Mouse (Mus musculus): Measurements from ENCODE around the gene Rhov. TPM values are rescaled to one million over a fixed set of nuclear protein-coding genes. Genes with fewer than 3 reads are reported as not detected.

Rhov gene
- polyA plus RNA-seq, 1 experiment from 2014 or later = 2.2 TPM

GRCm38 (mm10) chr2:119304798-119305208 lies 33.7 kb upstream of the Rhov start:
- Histone ChIP-seq H3K9ac (replicated peaks; ENCODE audit: low read length) (no peak overlapping the region), H3K36me3 (replicated peaks; ENCODE audit: control insufficient read depth, insufficient read depth, low read depth, low read length) (no peaks in the 10 kb centered on the region), H3K27ac (replicated peaks; ENCODE audit: low read depth, low read length) (no peak overlapping the region), H3K4me2 (ENCODE audit: low read depth, low read length) (no peak overlapping the region), H3K27me3 (ENCODE audit: control insufficient read depth, insufficient read depth, low read length) (no peaks in the 10 kb centered on the region), H3K4me1 (ENCODE audit: control insufficient read depth, insufficient read depth, low read length) (no peaks in the 10 kb centered on the region), H3K4me3 (ENCODE audit: low read depth, low read length) (no peak overlapping the region), H3K9me3 (replicated peaks; ENCODE audit: control insufficient read depth, low read length) (no peaks in the 10 kb centered on the region)
- WGBS = 16% methylated on average over 3 of the region's 3 CpGs
- ATAC-seq (replicated peaks; ENCODE audit: insufficient number of reproducible peaks, low FRiP score, low TSS enrichment, low read depth) (peak; percentile 63), DNase-seq (ENCODE audit: low spot score) (peak; percentile 51)

DNA sequence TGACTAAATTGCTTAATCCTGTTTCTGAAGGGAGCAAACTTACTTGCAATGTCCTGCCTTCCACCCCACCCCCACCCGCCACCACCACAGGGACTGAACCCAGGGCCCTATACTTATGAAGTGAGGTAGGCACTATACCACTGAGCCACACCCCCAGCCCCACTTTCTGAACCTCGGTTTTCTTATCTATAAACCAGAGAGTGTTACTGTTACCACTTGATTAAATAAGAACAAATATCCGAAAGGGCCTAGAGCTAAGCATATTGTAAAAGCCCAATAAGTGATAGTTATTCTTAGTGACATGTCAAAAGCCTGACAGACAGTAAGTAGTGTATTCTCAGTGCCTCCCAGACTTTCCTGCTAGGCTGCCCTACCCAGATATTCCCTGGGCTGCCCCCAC lies 33.3 kb upstream of the Rhov start:
- no peaks in the 10 kb centered on the region for H3K9me3 ChIP-seq (replicated peaks; ENCODE audit: control insufficient read depth, low read length)
- no peak overlapping the region for H3K4me2 ChIP-seq (ENCODE audit: low read depth, low read length)
- WGBS = 56% methylated on average over 3 of the region's 3 CpGs
- no peak overlapping the region for H3K9ac ChIP-seq (replicated peaks; ENCODE audit: low read length)
- no peaks in the 10 kb centered on the region for H3K27me3 ChIP-seq (ENCODE audit: control insufficient read depth, insufficient read depth, low read length)
- ATAC-seq (replicated peaks; ENCODE audit: insufficient number of reproducible peaks, low FRiP score, low TSS enrichment, low read depth) (no peak), DNase-seq (ENCODE audit: low spot score) (no peak)
- H3K4me1 ChIP-seq (ENCODE audit: control insufficient read depth, insufficient read depth, low read length) = no peaks in the 10 kb centered on the region
- no peaks in the 10 kb centered on the region for H3K36me3 ChIP-seq (replicated peaks; ENCODE audit: control insufficient read depth, insufficient read depth, low read depth, low read length)
- H3K4me3 ChIP-seq (ENCODE audit: low read depth, low read length) = no peak overlapping the region
- H3K27ac ChIP-seq (replicated peaks; ENCODE audit: low read depth, low read length) = no peak overlapping the region

DNA sequence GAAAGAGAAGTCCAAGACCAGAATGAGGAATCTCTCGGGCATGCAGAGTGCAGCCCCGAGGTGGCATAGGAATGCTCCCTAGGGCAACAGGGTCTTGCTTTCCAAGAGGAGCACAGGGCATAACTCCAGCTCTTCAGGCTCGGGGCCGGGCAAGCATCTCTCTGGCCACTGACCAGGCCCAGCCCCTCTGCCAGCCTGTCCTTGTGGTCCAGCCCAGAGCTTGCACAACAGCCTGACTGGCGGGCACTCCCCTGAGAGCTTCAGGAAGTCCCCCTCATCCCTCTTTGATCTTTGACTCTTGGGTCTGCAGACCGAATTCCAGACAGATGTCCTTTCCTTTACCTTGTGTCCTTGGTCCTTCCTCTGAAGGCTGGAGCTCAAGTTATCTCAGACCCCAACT lies 31.8 kb upstream of the Rhov start:
- no peaks in the 10 kb centered on the region for H3K4me1 ChIP-seq (ENCODE audit: control insufficient read depth, insufficient read depth, low read length)
- H3K4me2 ChIP-seq (ENCODE audit: low read depth, low read length) = no peak overlapping the region
- WGBS = 73% methylated on average over 6 of the region's 6 CpGs
- no peak overlapping the region for H3K27ac ChIP-seq (replicated peaks; ENCODE audit: low read depth, low read length)
- no peak for DNase-seq (ENCODE audit: low spot score)
- H3K36me3 ChIP-seq (replicated peaks; ENCODE audit: control insufficient read depth, insufficient read depth, low read depth, low read length) = no peaks in the 10 kb centered on the region; the same call in 1 of the 2 replicates
- H3K9ac ChIP-seq (replicated peaks; ENCODE audit: low read length) = no peak overlapping the region
- H3K9me3 ChIP-seq (replicated peaks; ENCODE audit: control insufficient read depth, low read length) = no peaks in the 10 kb centered on the region
- no peak for ATAC-seq (replicated peaks; ENCODE audit: insufficient number of reproducible peaks, low FRiP score, low TSS enrichment, low read depth)
- no peaks in the 10 kb centered on the region for H3K27me3 ChIP-seq (ENCODE audit: control insufficient read depth, insufficient read depth, low read length)
- H3K4me3 ChIP-seq (ENCODE audit: low read depth, low read length) = no peak overlapping the region

- Histone ChIP-seq H3K4me2 (ENCODE audit: low read depth, low read length) (no peak overlapping the region), H3K27ac (replicated peaks; ENCODE audit: low read depth, low read length) (no peak overlapping the region), H3K27me3 (ENCODE audit: control insufficient read depth, insufficient read depth, low read length) (no peaks in the 10 kb centered on the region), H3K4me3 (ENCODE audit: low read depth, low read length) (no peak overlapping the region), H3K4me1 (ENCODE audit: control insufficient read depth, insufficient read depth, low read length) (no peaks in the 10 kb centered on the region), H3K9ac (replicated peaks; ENCODE audit: low read length) (no peak overlapping the region; the same call in 1 of the 2 replicates), H3K9me3 (replicated peaks; ENCODE audit: control insufficient read depth, low read length) (no peaks in the 10 kb centered on the region), H3K36me3 (replicated peaks; ENCODE audit: control insufficient read depth, insufficient read depth, low read depth, low read length) (peaks cover 4% of the 10 kb centered on the region; the same call in 1 of the 2 replicates)
- no peak for DNase-seq (ENCODE audit: low spot score)
- no peak for ATAC-seq (replicated peaks; ENCODE audit: insufficient number of reproducible peaks, low FRiP score, low TSS enrichment, low read depth)
- 50% methylated on average over 7 of the region's 7 CpGs for WGBS
Measured at GRCm38 (mm10) chr2:119300819-119301493, 29.9 kb upstream of the Rhov start.

GRCm38 (mm10) chr2:119299981-119300818 lies 29.1 kb upstream of the Rhov start:
- peaks cover 6% of the 10 kb centered on the region; the same call in 1 of the 2 replicates for H3K36me3 ChIP-seq (replicated peaks; ENCODE audit: control insufficient read depth, insufficient read depth, low read depth, low read length)
- H3K27me3 ChIP-seq (ENCODE audit: control insufficient read depth, insufficient read depth, low read length) = no peaks in the 10 kb centered on the region
- peak; percentile 84 for DNase-seq (ENCODE audit: low spot score)
- H3K9ac ChIP-seq (replicated peaks; ENCODE audit: low read length) = no peak overlapping the region; the same call in 1 of the 2 replicates
- H3K27ac ChIP-seq (replicated peaks; ENCODE audit: low read depth, low read length) = no peak overlapping the region
- no peaks in the 10 kb centered on the region for H3K9me3 ChIP-seq (replicated peaks; ENCODE audit: control insufficient read depth, low read length)
- ATAC-seq (replicated peaks; ENCODE audit: insufficient number of reproducible peaks, low FRiP score, low TSS enrichment, low read depth) = peak; percentile 81
- WGBS = 4% methylated on average over 15 of the region's 15 CpGs
- no peaks in the 10 kb centered on the region for H3K4me1 ChIP-seq (ENCODE audit: control insufficient read depth, insufficient read depth, low read length)
- no peak overlapping the region for H3K4me3 ChIP-seq (ENCODE audit: low read depth, low read length)
- H3K4me2 ChIP-seq (ENCODE audit: low read depth, low read length) = no peak overlapping the region; the same call in 1 of the 2 replicates

DNA sequence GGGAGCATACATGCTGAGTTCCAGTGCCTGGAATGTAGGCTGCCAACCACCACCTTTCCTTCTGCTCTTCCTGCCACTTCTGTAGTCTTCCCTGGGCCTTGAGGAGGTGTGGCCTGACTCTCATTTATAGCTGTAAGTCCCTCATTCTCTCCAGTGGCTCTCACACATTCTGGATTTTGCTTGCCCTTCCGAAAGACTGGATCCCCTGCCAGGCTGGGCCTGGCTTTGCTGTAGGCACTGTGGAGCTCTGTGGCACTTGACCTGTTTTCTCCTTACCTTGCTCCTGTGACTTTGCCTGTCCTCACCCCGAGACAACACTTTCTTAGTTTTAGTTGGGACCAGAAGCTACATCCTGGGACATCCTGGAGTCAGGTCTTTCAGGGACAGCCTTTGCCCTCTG lies 27.8 kb upstream of the Rhov start:
- no peak overlapping the region for H3K9ac ChIP-seq (replicated peaks; ENCODE audit: low read length)
- H3K36me3 ChIP-seq (replicated peaks; ENCODE audit: control insufficient read depth, insufficient read depth, low read depth, low read length) = peaks cover 8% of the 10 kb centered on the region
- H3K4me3 ChIP-seq (ENCODE audit: low read depth, low read length) = no peak overlapping the region
- WGBS = 92% methylated on average over 2 of the region's 2 CpGs
- ATAC-seq (replicated peaks; ENCODE audit: insufficient number of reproducible peaks, low FRiP score, low TSS enrichment, low read depth) = no peak
- DNase-seq (ENCODE audit: low spot score) = no peak
- H3K4me1 ChIP-seq (ENCODE audit: control insufficient read depth, insufficient read depth, low read length) = no peaks in the 10 kb centered on the region
- H3K27ac ChIP-seq (replicated peaks; ENCODE audit: low read depth, low read length) = no peak overlapping the region
- H3K9me3 ChIP-seq (replicated peaks; ENCODE audit: control insufficient read depth, low read length) = no peaks in the 10 kb centered on the region
- H3K4me2 ChIP-seq (ENCODE audit: low read depth, low read length) = no peak overlapping the region
- H3K27me3 ChIP-seq (ENCODE audit: control insufficient read depth, insufficient read depth, low read length) = no peaks in the 10 kb centered on the region

DNA sequence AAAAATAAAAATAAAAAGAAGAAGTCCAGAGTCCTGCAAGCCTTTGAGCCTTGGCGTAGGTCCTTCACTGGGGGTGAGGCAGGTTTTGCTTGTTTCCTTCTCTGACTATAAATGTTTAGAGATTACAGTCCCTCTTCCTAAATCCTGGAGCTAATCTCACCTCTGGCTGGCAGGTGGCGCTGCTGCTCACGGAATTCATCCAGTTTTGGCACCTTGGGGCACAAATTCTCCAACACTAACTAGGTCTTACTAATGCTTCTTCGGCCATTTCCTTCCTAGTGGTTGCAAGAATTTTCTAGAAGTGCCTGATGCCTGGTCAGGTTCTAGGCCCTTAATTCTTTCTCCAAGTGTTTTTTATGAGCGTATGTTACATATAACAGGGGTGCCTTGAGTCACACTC lies 27.3 kb upstream of the Rhov start:
- Histone ChIP-seq H3K27ac (replicated peaks; ENCODE audit: low read depth, low read length) (no peak overlapping the region), H3K36me3 (replicated peaks; ENCODE audit: control insufficient read depth, insufficient read depth, low read depth, low read length) (peaks cover 8% of the 10 kb centered on the region), H3K4me1 (ENCODE audit: control insufficient read depth, insufficient read depth, low read length) (no peaks in the 10 kb centered on the region), H3K4me2 (ENCODE audit: low read depth, low read length) (no peak overlapping the region), H3K9me3 (replicated peaks; ENCODE audit: control insufficient read depth, low read length) (no peaks in the 10 kb centered on the region), H3K4me3 (ENCODE audit: low read depth, low read length) (no peak overlapping the region), H3K9ac (replicated peaks; ENCODE audit: low read length) (no peak overlapping the region), H3K27me3 (ENCODE audit: control insufficient read depth, insufficient read depth, low read length) (no peaks in the 10 kb centered on the region)
- ATAC-seq (replicated peaks; ENCODE audit: insufficient number of reproducible peaks, low FRiP score, low TSS enrichment, low read depth) (no peak), DNase-seq (ENCODE audit: low spot score) (peak; percentile 71)
- WGBS = 46% methylated on average over 5 of the region's 5 CpGs

DNA sequence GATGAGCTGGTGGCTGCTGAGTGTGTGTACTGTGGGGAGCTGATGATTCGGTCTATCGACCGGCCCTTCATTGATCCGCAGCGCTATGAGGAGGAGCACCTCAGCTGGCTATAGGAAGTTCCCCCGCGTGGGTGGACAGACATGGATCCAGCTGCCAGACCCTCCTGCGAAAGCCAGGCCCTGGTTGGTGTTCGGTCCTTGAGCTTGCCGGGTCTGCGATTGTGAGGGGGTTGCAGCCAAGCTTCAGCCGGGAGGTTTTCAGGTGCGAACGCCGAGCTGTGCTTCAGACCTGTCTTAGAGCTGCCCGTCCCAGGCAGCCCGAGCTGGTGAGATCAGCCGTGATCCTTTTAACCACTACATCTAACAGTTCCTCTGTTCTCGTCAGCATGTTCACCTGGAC lies 26.4 kb upstream of the Rhov start:
- H3K36me3 ChIP-seq (replicated peaks; ENCODE audit: control insufficient read depth, insufficient read depth, low read depth, low read length) = peaks cover 8% of the 10 kb centered on the region
- no peak overlapping the region for H3K9ac ChIP-seq (replicated peaks; ENCODE audit: low read length)
- H3K9me3 ChIP-seq (replicated peaks; ENCODE audit: control insufficient read depth, low read length) = no peaks in the 10 kb centered on the region
- H3K27me3 ChIP-seq (ENCODE audit: control insufficient read depth, insufficient read depth, low read length) = no peaks in the 10 kb centered on the region
- ATAC-seq (replicated peaks; ENCODE audit: insufficient number of reproducible peaks, low FRiP score, low TSS enrichment, low read depth) (no peak), DNase-seq (ENCODE audit: low spot score) (no peak)
- H3K4me1 ChIP-seq (ENCODE audit: control insufficient read depth, insufficient read depth, low read length) = no peaks in the 10 kb centered on the region
- H3K27ac ChIP-seq (replicated peaks; ENCODE audit: low read depth, low read length) = no peak overlapping the region
- WGBS = 92% methylated on average over 19 of the region's 19 CpGs
- H3K4me3 ChIP-seq (ENCODE audit: low read depth, low read length) = no peak overlapping the region
- no peak overlapping the region for H3K4me2 ChIP-seq (ENCODE audit: low read depth, low read length)

All from embryonic facial prominence, embryonic 11.5 days (tissue).